Mouse (Mus musculus) lung, adult 18-20 months (tissue): ENCODE measurements around the gene Gm19402.
"Not testable (repeated sequence)": the region's sequence is repeated elsewhere in the genome, so short reads cannot be mapped to it uniquely, and the experiment has no call there.

ENCODE experiments used
- DNase-seq, 2 experiments: peaks; one replicate each; pipeline ENCODE4 v3.0.0; 2022; ENCODE audit warnings: mixed read lengths in 2 of 2

Gm19402 gene

GRCm38 (mm10) chr10:77690356-77690807, at the start of gene Gm19402:
Gene Gm19402, minus strand, starts transcription at chr10:77690757.
- DNase-seq = not testable (repeated sequence)

- DNase-seq = no peak
These were observed 48.4 kb upstream of the Gm19402 start for GRCm38 (mm10) chr10:77738929-77739328.

GRCm38 (mm10) chr10:77735928-77736327, 45.4 kb upstream of the Gm19402 start:
- DNase-seq = no peak

- DNase-seq = no peak
These were observed 38.7 kb upstream of the Gm19402 start for GRCm38 (mm10) chr10:77729241-77729640.

GRCm38 (mm10) chr10:77728280-77728679, 37.7 kb upstream of the Gm19402 start:
- DNase-seq = no peak

- DNase-seq = no peak
These were observed 35.6 kb upstream of the Gm19402 start, which contains the start of gene Gm10100 for GRCm38 (mm10) chr10:77726186-77726585. Gene Gm10100, plus strand, starts transcription at chr10:77726486.

GRCm38 (mm10) chr10:77724855-77725254, 34.3 kb upstream of the Gm19402 start:
- no peak for DNase-seq

- not testable (repeated sequence) for DNase-seq
These were observed 29.7 kb upstream of the Gm19402 start, which contains the start of gene Krtap12-1 for GRCm38 (mm10) chr10:77720299-77720698. Gene Krtap12-1, plus strand, starts transcription at chr10:77720599.

GRCm38 (mm10) chr10:77715507-77715906, 24.9 kb upstream of the Gm19402 start, which contains the start of gene Gm10142:
Gene Gm10142, plus strand, starts transcription at chr10:77715807.
- DNase-seq = no peak

GRCm38 (mm10) chr10:77713734-77714133, 23.2 kb upstream of the Gm19402 start:
- DNase-seq = no peak

GRCm38 (mm10) chr10:77711157-77711556, 20.6 kb upstream of the Gm19402 start, which contains the start of gene Gm10024:
Gene Gm10024, plus strand, starts transcription at chr10:77711457.
- DNase-seq = not testable (repeated sequence)

GRCm38 (mm10) chr10:77709831-77710230, 19.3 kb upstream of the Gm19402 start:
- no peak for DNase-seq

- no peak for DNase-seq
These were observed 15.8 kb upstream of the Gm19402 start, which contains the start of gene Gm10272 for GRCm38 (mm10) chr10:77706326-77706725. Gene Gm10272, plus strand, starts transcription at chr10:77706626.

- no peak for DNase-seq
These were observed 6.6 kb upstream of the Gm19402 start, which contains the start of gene Gm9508 for GRCm38 (mm10) chr10:77697133-77697532. Gene Gm9508, minus strand, starts transcription at chr10:77697233.

- DNase-seq = no peak
These were observed 3.5 kb downstream of the Gm19402 start for GRCm38 (mm10) chr10:77687021-77687420.

- no peak for DNase-seq
These were observed 4.5 kb downstream of the Gm19402 start, which contains the start of gene Tspear for GRCm38 (mm10) chr10:77685895-77686664. Gene Tspear, plus strand, starts transcription at chr10:77686569.

GRCm38 (mm10) chr10:77684181-77684580, 6.4 kb downstream of the Gm19402 start:
- no peak for DNase-seq

GRCm38 (mm10) chr10:77682994-77683393, 7.6 kb downstream of the Gm19402 start:
- DNase-seq = no peak

- no peak for DNase-seq
These were observed 13.0 kb downstream of the Gm19402 start for GRCm38 (mm10) chr10:77677562-77677961.

GRCm38 (mm10) chr10:77673765-77674164, 16.8 kb downstream of the Gm19402 start:
- DNase-seq = no peak

GRCm38 (mm10) chr10:77671519-77671918, 19.0 kb downstream of the Gm19402 start:
- DNase-seq = no peak

GRCm38 (mm10) chr10:77670710-77671109, 19.8 kb downstream of the Gm19402 start:
- no peak for DNase-seq

- DNase-seq = no peak
These were observed 23.2 kb downstream of the Gm19402 start for GRCm38 (mm10) chr10:77667402-77667801.

GRCm38 (mm10) chr10:77666342-77666741, 24.2 kb downstream of the Gm19402 start:
- DNase-seq = no peak
